Mouse (Mus musculus) spleen, adult 2 months (tissue): ENCODE measurements around the gene Lrmda.

Source experiments
- CTCF ChIP-seq: fragments of 200-500 bp; IDR thresholded peaks from 2 replicates; pipeline ENCODE4 v1.5.1; 2011; ENCODE audit warnings: mild to moderate bottlenecking, inconsistent platforms; ENCODE audit not compliant: insufficient read depth, insufficient read length, insufficient replicate concordance; ENCODE audit errors: extremely low read depth
- POLR2A ChIP-seq: fragments of 200-500 bp; IDR thresholded peaks from 2 replicates; pipeline ENCODE4 v1.6.1; 2011; ENCODE audit warnings: low read depth, low read length, inconsistent platforms

GRCm38 (mm10) chr14:22552358-22552757, 532.8 kb downstream of the Lrmda start:
- TF ChIP-seq POLR2A (no peak), CTCF (no peak)
